Mouse (Mus musculus) liver, embryonic 16.5 days (tissue): ENCODE measurements around the gene Mtmr6. TPM values are rescaled to one million over a fixed set of nuclear protein-coding genes. Genes with fewer than 3 reads are reported as not detected.
"Not testable (repeated sequence)": the region's sequence is repeated elsewhere in the genome, so short reads cannot be mapped to it uniquely, and the experiment has no call there.

ENCODE experiments used
- ATAC-seq: fragments of 200-750 bp; cut with Nextera tagmentation; 2 replicates; pipeline ENCODE4 v1.8.0; 2017; ENCODE audit warnings: low read depth, mild to moderate bottlenecking, moderate number of reproducible peaks, moderate library complexity
- H3K27ac ChIP-seq: fragments of 300-500 bp; sonication (generic); 2 replicates; pipeline ENCODE4 v1.5.1; 2014; ENCODE audit warnings: mild to moderate bottlenecking, low read length
- H3K27me3 ChIP-seq: fragments of 300-500 bp; sonication (generic); 2 replicates; pipeline ENCODE4 v1.6.1; 2014; ENCODE audit warnings: low read depth, low read length, mixed read lengths; ENCODE audit not compliant: control insufficient read depth, insufficient read depth
- H3K36me3 ChIP-seq: fragments of 300-500 bp; sonication (generic); 2 replicates; pipeline ENCODE4 v1.6.1; 2014; ENCODE audit warnings: mild to moderate bottlenecking; ENCODE audit not compliant: control insufficient read depth, insufficient read depth
- H3K4me1 ChIP-seq: fragments of 300-500 bp; sonication (generic); 2 replicates; pipeline ENCODE4 v1.6.1; 2014; ENCODE audit warnings: low read depth, low read length, mixed read lengths; ENCODE audit not compliant: control insufficient read depth
- H3K4me2 ChIP-seq: fragments of 300-500 bp; sonication (generic); 2 replicates; pipeline ENCODE4 v1.6.1; 2014; ENCODE audit warnings: low read depth, low read length, mixed read lengths
- H3K4me3 ChIP-seq: fragments of 300-500 bp; sonication (generic); 2 replicates; pipeline ENCODE4 v1.5.1; 2014; ENCODE audit warnings: low read depth, mild to moderate bottlenecking, low read length
- H3K9ac ChIP-seq: fragments of 300-500 bp; sonication (generic); 2 replicates; pipeline ENCODE4 v1.6.1; 2014; ENCODE audit warnings: low read depth, low read length
- H3K9me3 ChIP-seq: fragments of 300-500 bp; sonication (generic); replicated peaks from 2 replicates; pipeline ENCODE4 v1.6.1; 2016; ENCODE audit warnings: low read length; ENCODE audit not compliant: control insufficient read depth
- WGBS: fragments of 180-500 bp; shearing (Covaris S2); extraction: QIAGEN DNeasy Blood & Tissue Kit; methylation state at CpG from one replicate; pipeline ENCODE4 v1.1.7; 2014; ENCODE audit not compliant: insufficient replicate concordance; 5-methylcytosine and 5-hydroxymethylcytosine counted together
- microRNA counts: library from miRNA; unstranded; fragments of <30 nt; microRNA quantifications from one replicate; lab custom pipeline; 2016
- microRNA-seq: library from miRNA; unstranded; fragments of <30 nt; microRNA quantifications from one replicate; pipeline ENCODE4, GENCODE M21; 2016
- polyA plus RNA-seq: library from polyadenylated mRNA; unstranded; fragments of >200 nt; fragmentation: Nextera tagmentation; extraction: Ambion mirVana; gene quantifications from 2 replicates; pipeline ENCODE4 v1.2.1, GENCODE M21; 2015

The Mtmr6 gene
- polyA plus RNA-seq, 1 experiment from 2014 or later: 13.1 TPM

- no peak overlapping the region for H3K27ac ChIP-seq
- H3K4me3 ChIP-seq: no peak overlapping the region
- no peaks in the 10 kb centered on the region for H3K27me3 ChIP-seq
- H3K9me3 ChIP-seq: no peaks in the 10 kb centered on the region
- no peak overlapping the region for H3K4me2 ChIP-seq
- no peak overlapping the region for H3K9ac ChIP-seq
- ATAC-seq: no peak
- WGBS: 49% methylated on average over 6 of the region's 6 CpGs
- H3K36me3 ChIP-seq: no peaks in the 10 kb centered on the region
- no peaks in the 10 kb centered on the region for H3K4me1 ChIP-seq
Observed at GRCm38 (mm10) chr14:60308113-60308512, 43.1 kb downstream of the Mtmr6 start.

GRCm38 (mm10) chr14:60310691-60311090 is 45.7 kb downstream of the Mtmr6 start:
- Histone ChIP-seq H3K4me1 (no peaks in the 10 kb centered on the region), H3K9me3 (no peaks in the 10 kb centered on the region), H3K27ac (no peak overlapping the region), H3K36me3 (no peaks in the 10 kb centered on the region), H3K4me3 (no peak overlapping the region), H3K27me3 (no peaks in the 10 kb centered on the region), H3K4me2 (no peak overlapping the region), H3K9ac (no peak overlapping the region)
- no peak for ATAC-seq
- WGBS: 51% methylated on average over 4 of the region's 4 CpGs

- H3K9ac ChIP-seq: no peak overlapping the region
- no peaks in the 10 kb centered on the region for H3K27me3 ChIP-seq
- H3K4me3 ChIP-seq: no peak overlapping the region
- no peak for ATAC-seq
- no peaks in the 10 kb centered on the region for H3K9me3 ChIP-seq
- H3K36me3 ChIP-seq: no peaks in the 10 kb centered on the region
- H3K4me2 ChIP-seq: no peak overlapping the region
- no peak overlapping the region for H3K27ac ChIP-seq
- H3K4me1 ChIP-seq: no peaks in the 10 kb centered on the region
- 64% methylated on average over 1 of the region's 1 CpGs for WGBS
Observed at GRCm38 (mm10) chr14:60319231-60319630, 54.2 kb downstream of the Mtmr6 start.

- Histone ChIP-seq H3K27me3 (no peaks in the 10 kb centered on the region), H3K36me3 (no peaks in the 10 kb centered on the region), H3K27ac (no peak overlapping the region), H3K9me3 (no peaks in the 10 kb centered on the region), H3K4me3 (no peak overlapping the region), H3K4me2 (no peak overlapping the region), H3K9ac (no peak overlapping the region), H3K4me1 (no peaks in the 10 kb centered on the region)
- 58% methylated on average over 3 of the region's 3 CpGs for WGBS
- no peak for ATAC-seq
Observed at GRCm38 (mm10) chr14:60320813-60321212, 55.8 kb downstream of the Mtmr6 start.

- 64% methylated on average over 5 of the region's 5 CpGs for WGBS
- not testable (repeated sequence) for H3K4me3 ChIP-seq, H3K4me2 ChIP-seq, ATAC-seq, H3K4me1 ChIP-seq, H3K27me3 ChIP-seq, H3K9ac ChIP-seq, H3K27ac ChIP-seq, H3K9me3 ChIP-seq, H3K36me3 ChIP-seq
Observed at GRCm38 (mm10) chr14:60340001-60340400, 75.0 kb downstream of the Mtmr6 start.

GRCm38 (mm10) chr14:60340570-60340969 is 75.5 kb downstream of the Mtmr6 start:
- H3K4me1 ChIP-seq: no peaks in the 10 kb centered on the region

GRCm38 (mm10) chr14:60345326-60345876 is 80.4 kb downstream of the Mtmr6 start:
- H3K36me3 ChIP-seq: no peaks in the 10 kb centered on the region
- H3K4me1 ChIP-seq: no peaks in the 10 kb centered on the region
- H3K9me3 ChIP-seq: no peaks in the 10 kb centered on the region
- no peak overlapping the region for H3K4me2 ChIP-seq
- no peak overlapping the region for H3K4me3 ChIP-seq
- WGBS: 67% methylated on average over 6 of the region's 6 CpGs
- ATAC-seq: no peak
- H3K27me3 ChIP-seq: no peaks in the 10 kb centered on the region
- H3K27ac ChIP-seq: no peak overlapping the region
- H3K9ac ChIP-seq: no peak overlapping the region

More at GRCm38 (mm10) chr14:60340570-60340969, 75.5 kb downstream of the Mtmr6 start:
- no peak overlapping the region for H3K27ac ChIP-seq
- no peaks in the 10 kb centered on the region for H3K27me3 ChIP-seq
- ATAC-seq: no peak
- no peaks in the 10 kb centered on the region for H3K9me3 ChIP-seq
- 51% methylated on average over 4 of the region's 4 CpGs for WGBS
- no peaks in the 10 kb centered on the region for H3K36me3 ChIP-seq
- no peak overlapping the region for H3K4me2 ChIP-seq
- H3K4me3 ChIP-seq: no peak overlapping the region
- H3K9ac ChIP-seq: no peak overlapping the region

MicroRNAs within 50 kb of the gene (microRNA counts, 519-probe panel; counts per million panel counts)
- microRNA mmu-miR-719 (lab: Ali Mortazavi, UCI): 60.7 counts per million

Small RNAs within 50 kb of the gene (microRNA-seq; reads per million reads assigned to microRNA genes)
- gene Mir719: not detected

Other genes with a start within 250 kb of the Mtmr6 start
- gene Atp8a2, start 68.0 kb upstream of the Mtmr6 start, polyA plus RNA-seq: 4.0 and 5.3 TPM in 2 replicates
- gene Nupl1, start 13.8 kb upstream of the Mtmr6 start, polyA plus RNA-seq: 0.05 and 0.08 TPM in 2 replicates
- gene Gm49336, start 13.7 kb upstream of the Mtmr6 start, polyA plus RNA-seq: 25.0 and 27.9 TPM in 2 replicates
- 0.34 and 0.36 TPM in 2 replicates for gene Amer2, start 108.0 kb downstream of the Mtmr6 start, polyA plus RNA-seq